Mouse (Mus musculus): ENCODE results near the gene Nrarp.

The Nrarp gene

GRCm38 (mm10) chr2:25229582-25229981, 49.0 kb downstream of the Nrarp start:
- DNase-seq = no peak

DNA sequence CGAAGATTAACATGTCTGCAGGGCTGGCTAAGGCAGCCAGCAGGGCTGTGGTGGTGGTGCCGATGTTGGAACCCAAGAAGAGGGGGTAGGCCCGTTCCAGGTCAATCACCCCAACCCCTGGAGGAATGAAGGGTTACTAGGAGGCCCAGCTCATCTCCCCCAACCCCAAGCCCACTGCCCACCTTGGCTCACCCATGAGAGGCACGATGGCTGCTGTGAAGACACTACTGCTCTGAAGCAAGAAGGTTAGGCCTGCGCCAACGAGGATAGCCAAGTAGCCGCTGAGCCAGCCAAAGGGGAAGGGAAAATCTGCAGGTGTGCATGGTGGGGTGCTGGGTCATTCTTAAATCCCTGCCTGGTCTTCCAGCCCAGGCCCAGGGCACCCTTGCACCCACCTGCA, 50.0 kb downstream of the Nrarp start:
- DNase-seq = no peak

DNA sequence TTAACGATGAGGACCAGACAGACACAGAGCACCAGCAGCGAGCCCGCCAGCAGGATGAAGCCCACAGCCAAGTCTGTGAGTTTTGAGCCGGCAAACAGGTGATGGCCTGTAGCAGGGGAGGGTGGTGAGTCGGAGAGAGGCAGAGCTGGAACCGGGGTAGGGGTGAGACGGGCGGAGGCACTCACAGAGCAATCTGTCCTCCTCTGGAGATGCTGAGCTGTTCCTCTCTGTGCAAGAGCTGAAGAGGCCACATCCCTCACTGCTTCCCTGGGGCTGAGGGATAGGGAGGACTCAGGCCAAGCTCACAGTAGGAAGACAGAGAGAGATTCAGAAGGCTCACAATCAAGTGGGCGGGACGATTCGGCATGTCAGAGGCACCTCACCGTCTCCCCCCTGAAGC, 50.5 kb downstream of the Nrarp start:
- no peak for DNase-seq
